Mouse (Mus musculus) left cerebral cortex, adult 9 months (tissue): ENCODE measurements around the gene P2rx3.
A peak's percentile ranks its signal among the peaks of the same experiment; 100 is the strongest.

Source experiments
- DNase-seq, 2 experiments: peaks; one replicate each; pipeline ENCODE4 v3.0.0; 2022; ENCODE audit warnings: low spot score in 2 of 2

Gene P2rx3

GRCm38 (mm10) chr2:84987930-84988329 is 49.3 kb downstream of the P2rx3 start, which contains the start of gene Prg3:
TSS of gene Prg3 (plus strand) at chr2:84988215.
- no peak for DNase-seq

GRCm38 (mm10) chr2:84980188-84980587 is 57.1 kb downstream of the P2rx3 start, which contains the start of gene Prg2:
TSS of gene Prg2 (plus strand) at chr2:84980461.
- DNase-seq: no peak

GRCm38 (mm10) chr2:84975580-84975979 is 61.7 kb downstream of the P2rx3 start:
- DNase-seq: no peak

- DNase-seq: no peak
Observed at GRCm38 (mm10) chr2:84967318-84967991, 69.8 kb downstream of the P2rx3 start.

- DNase-seq: no peak
Observed at GRCm38 (mm10) chr2:84964111-84964801, 73.0 kb downstream of the P2rx3 start.

- DNase-seq: no peak
Observed at GRCm38 (mm10) chr2:84962906-84963507, 74.3 kb downstream of the P2rx3 start.

GRCm38 (mm10) chr2:84961901-84962300 is 75.4 kb downstream of the P2rx3 start:
- no peak for DNase-seq

- DNase-seq: no peak
Observed at GRCm38 (mm10) chr2:84961300-84961699, 76.0 kb downstream of the P2rx3 start.

- DNase-seq: no peak
Observed at GRCm38 (mm10) chr2:84958588-84959264, 78.5 kb downstream of the P2rx3 start.

GRCm38 (mm10) chr2:84956274-84956673 is 81.0 kb downstream of the P2rx3 start:
- peak in 1 of 2 experiments; percentile 52 for DNase-seq

GRCm38 (mm10) chr2:84955435-84955834 is 81.8 kb downstream of the P2rx3 start:
- no peak for DNase-seq

GRCm38 (mm10) chr2:84952693-84953092 is 84.6 kb downstream of the P2rx3 start:
- no peak for DNase-seq

GRCm38 (mm10) chr2:84952251-84952650 is 85.0 kb downstream of the P2rx3 start:
- no peak for DNase-seq

- peak in 1 of 2 experiments; percentile 21 for DNase-seq
Observed at GRCm38 (mm10) chr2:84951027-84951426, 86.2 kb downstream of the P2rx3 start.

- no peak for DNase-seq
Observed at GRCm38 (mm10) chr2:84948721-84949120, 88.5 kb downstream of the P2rx3 start.
